Mouse (Mus musculus) right cerebral cortex, postnatal 10 days (tissue): ENCODE measurements at regions not wholly inside any gene's neighbourhood (a gene's known extent, or its start where the extent isn't known, plus 50 kb on each side); places are given as distances from the start of the nearest gene placed in this dataset.

Experiments
- DNase-seq, 2 experiments: peaks; one replicate each; pipeline ENCODE4 v3.0.0; 2021; ENCODE audit warnings: low spot score in 2 of 2

DNA sequence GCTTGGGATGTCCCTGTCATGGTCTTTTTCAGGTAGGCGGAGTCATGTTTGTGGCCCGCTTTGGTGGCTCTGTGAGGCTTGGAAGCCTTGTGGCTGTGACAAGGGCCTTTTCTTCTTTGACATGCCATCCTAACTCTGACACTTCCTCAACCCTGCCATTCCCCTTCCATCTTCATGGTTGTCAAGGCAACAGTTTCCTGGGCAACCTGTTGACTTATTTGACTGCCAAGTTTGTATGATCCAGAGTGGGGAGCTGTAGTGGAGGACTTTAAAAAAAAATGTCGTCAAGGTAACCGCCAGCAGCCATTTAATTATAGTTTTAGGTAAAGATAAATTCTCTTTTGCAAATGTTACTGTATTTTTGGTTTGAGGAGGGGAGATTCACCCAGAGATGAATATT is 56.8 kb upstream of the Kcng1 start:
- peak; percentile 84 to 91 for DNase-seq

DNA sequence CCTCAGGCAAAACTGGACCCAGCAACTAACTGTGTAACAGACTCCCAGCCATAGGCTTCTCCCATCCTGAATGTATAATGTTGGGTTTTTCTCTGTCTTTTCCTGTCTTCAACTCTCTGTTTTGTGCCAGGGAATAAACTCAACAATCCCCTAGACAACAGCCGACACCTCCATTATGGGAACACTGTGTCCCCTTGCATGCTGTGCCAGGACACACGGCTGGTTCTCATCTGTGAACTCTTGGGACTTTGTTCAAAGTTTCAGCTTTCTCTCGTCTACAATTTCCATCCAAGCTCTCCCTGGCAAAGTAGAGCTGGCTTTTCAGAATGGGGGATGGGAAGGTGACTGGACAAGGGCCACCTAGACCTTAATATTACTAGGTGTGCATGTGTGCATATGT is 56.1 kb upstream of the Kcng1 start:
- DNase-seq, result no peak

- no peak for DNase-seq
Measured at GRCm38 (mm10) chr2:168335739-168336385, 54.3 kb upstream of the Kcng1 start.

GRCm38 (mm10) chr2:168334241-168334588 is 52.7 kb upstream of the Kcng1 start:
- DNase-seq, result no peak

- no peak for DNase-seq
Measured at GRCm38 (mm10) chr2:168333552-168334240, 52.2 kb upstream of the Kcng1 start.

GRCm38 (mm10) chr2:168332972-168333371 is 51.4 kb upstream of the Kcng1 start:
- no peak for DNase-seq
